Mouse (Mus musculus) C2C12 (cell line): Measurements from ENCODE around the gene Hyal1.

Experiments
- CEBPB ChIP-seq: IDR thresholded peaks from one replicate; pipeline ENCODE4 v1.6.1; 2011; ENCODE audit warnings: low read depth, mild to moderate bottlenecking, control low read depth, moderate library complexity
- CTCF ChIP-seq: IDR thresholded peaks from one replicate; pipeline ENCODE4 v1.5.1; 2011; ENCODE audit not compliant: control insufficient read depth, insufficient read depth, insufficient read length
- MAX ChIP-seq: IDR thresholded peaks from one replicate; pipeline ENCODE4 v1.6.1; 2011; ENCODE audit warnings: mild to moderate bottlenecking, control low read depth
- MYOD1 ChIP-seq: IDR thresholded peaks from one replicate; pipeline ENCODE4 v1.6.1; 2011; ENCODE audit warnings: low read depth; ENCODE audit not compliant: control insufficient read depth, insufficient read length

DNA sequence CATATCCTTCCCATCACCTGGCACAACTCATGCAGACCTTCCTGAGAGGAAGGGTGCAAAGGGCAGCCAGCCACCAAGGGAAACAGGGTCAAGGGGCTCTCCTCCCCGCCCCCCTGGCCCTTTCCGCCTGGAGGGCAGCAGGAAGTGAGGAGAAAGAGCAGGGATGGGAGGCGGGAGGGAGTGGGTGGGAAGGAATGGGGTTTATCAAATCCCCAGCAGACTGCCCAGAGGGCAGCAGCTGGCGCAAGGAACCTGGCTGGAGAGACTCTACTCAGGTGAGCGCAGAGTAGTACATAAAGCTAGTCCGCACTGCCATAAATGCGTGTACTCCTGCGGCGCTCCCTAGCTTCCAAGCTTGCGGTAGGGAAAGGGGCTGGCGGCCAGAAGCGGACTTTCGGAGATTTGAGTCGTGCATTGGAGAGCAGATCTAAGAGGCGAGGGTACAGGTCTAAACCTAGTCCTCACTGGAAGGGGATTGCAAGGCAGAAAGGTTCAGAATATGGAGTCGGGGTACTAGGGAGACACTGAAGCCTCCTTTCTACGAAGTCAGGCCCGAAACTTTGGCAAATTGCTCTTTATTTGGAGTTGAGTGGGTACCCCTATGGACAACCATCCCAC, 8.9 kb upstream of the Hyal1 start, which contains the start of gene Hyal2:
- no peak for TF ChIP-seq CTCF
- TF ChIP-seq CEBPB: no peak
- no peak for TF ChIP-seq MAX
- no peak for TF ChIP-seq MYOD1
